Mouse (Mus musculus) forebrain, postnatal 0 days (tissue): ENCODE data around the gene Erich3. TPM values are rescaled to one million over a fixed set of nuclear protein-coding genes. Genes with fewer than 3 reads are reported as not detected.

Source experiments
- ATAC-seq: fragments of 200-750 bp; cut with Nextera tagmentation; 2 replicates; pipeline ENCODE4 v1.8.0; 2017; ENCODE audit warnings: mild to moderate bottlenecking, moderate library complexity
- DNase-seq: peaks from one replicate; pipeline ENCODE4 v3.0.0-alpha.2; 2015
- H3K27ac ChIP-seq: fragments of 300-500 bp; sonication (generic); 2 replicates; pipeline ENCODE4 v1.5.1; 2014; ENCODE audit warnings: low read depth, mild to moderate bottlenecking, antibody characterized with exemption, low read length, moderate library complexity, mixed read lengths
- H3K27me3 ChIP-seq: fragments of 300-500 bp; sonication (generic); 2 replicates; pipeline ENCODE4 v1.6.1; 2014; ENCODE audit warnings: mild to moderate bottlenecking, low read length, mixed read lengths; ENCODE audit not compliant: insufficient read depth
- H3K36me3 ChIP-seq: fragments of 300-500 bp; sonication (generic); 2 replicates; pipeline ENCODE4 v1.6.1; 2014; ENCODE audit warnings: mild to moderate bottlenecking, moderate library complexity; ENCODE audit not compliant: insufficient read depth
- H3K4me1 ChIP-seq: fragments of 300-500 bp; sonication (generic); 2 replicates; pipeline ENCODE4 v1.6.1; 2014; ENCODE audit warnings: antibody characterized with exemption; ENCODE audit not compliant: insufficient read depth
- H3K4me2 ChIP-seq: fragments of 300-500 bp; sonication (generic); 2 replicates; pipeline ENCODE4 v1.6.1; 2014; ENCODE audit warnings: low read depth, mild to moderate bottlenecking, moderate library complexity
- H3K4me3 ChIP-seq: fragments of 300-500 bp; sonication (generic); 2 replicates; pipeline ENCODE4 v1.5.1; 2014; ENCODE audit warnings: low read depth, low read length, mixed read lengths
- H3K9ac ChIP-seq: fragments of 300-500 bp; sonication (generic); 2 replicates; pipeline ENCODE4 v1.6.1; 2014; ENCODE audit warnings: mild to moderate bottlenecking
- H3K9me3 ChIP-seq: fragments of 300-500 bp; sonication (generic); 2 replicates; pipeline ENCODE4 v1.6.1; 2016; ENCODE audit warnings: low read length
- CTCF ChIP-seq: sonication (generic); IDR thresholded peaks from 2 replicates; pipeline ENCODE4 v1.5.1; 2016; ENCODE audit warnings: antibody characterized with exemption, control low read depth, low read depth
- WGBS: fragments of 180-500 bp; shearing (Covaris S2); extraction: QIAGEN DNeasy Blood & Tissue Kit; methylation state at CpG from one replicate; pipeline ENCODE4 v1.1.7; 2014; 5-methylcytosine and 5-hydroxymethylcytosine counted together
- polyA plus RNA-seq: library from polyadenylated mRNA; unstranded; fragments of >200 nt; fragmentation: Nextera tagmentation; extraction: Ambion mirVana; gene quantifications from 2 replicates; pipeline ENCODE4 v1.2.1, GENCODE M21; 2015
- total RNA-seq: library from RNA; depleted of rRNA; stranded (reverse); fragments of >200 nt; gene quantifications from 2 replicates; pipeline ENCODE4 v1.2.3, GENCODE M21; 2014

Gene Erich3
- total and polyA plus RNA-seq, 2 experiments from 2014 or later = 2.7 to 3.5 TPM

DNA sequence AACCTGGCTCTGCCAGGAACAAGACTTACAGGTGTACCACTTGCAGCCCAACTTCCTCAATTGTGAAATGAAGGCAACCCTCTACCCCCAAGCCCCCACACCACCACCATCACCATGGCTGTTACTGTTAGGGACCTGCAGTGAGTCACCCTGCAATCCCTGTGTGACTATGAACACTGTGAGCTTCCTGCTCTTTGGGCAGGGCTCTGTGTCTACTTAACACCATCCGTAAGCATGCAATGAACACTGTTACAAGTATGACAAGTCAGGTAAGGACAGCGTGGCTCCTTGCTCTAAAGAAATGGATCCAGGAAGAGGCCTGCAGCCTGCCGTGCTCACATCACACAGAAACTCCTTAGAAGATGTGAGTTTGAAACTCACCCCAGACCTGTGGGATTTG lies 33.0 kb downstream of the Erich3 start:
- no peak overlapping the region for H3K9ac ChIP-seq
- H3K4me3 ChIP-seq = no peak overlapping the region
- H3K27me3 ChIP-seq = no peaks in the 10 kb centered on the region
- no peaks in the 10 kb centered on the region for H3K9me3 ChIP-seq
- H3K27ac ChIP-seq = no peak overlapping the region
- ATAC-seq (no peak), DNase-seq (no peak)
- H3K4me1 ChIP-seq = no peaks in the 10 kb centered on the region
- 89% methylated on average over 3 of the region's 3 CpGs for WGBS
- no peaks in the 10 kb centered on the region for H3K36me3 ChIP-seq
- no peak overlapping the region for H3K4me2 ChIP-seq
- TF ChIP-seq CTCF = no peak

DNA sequence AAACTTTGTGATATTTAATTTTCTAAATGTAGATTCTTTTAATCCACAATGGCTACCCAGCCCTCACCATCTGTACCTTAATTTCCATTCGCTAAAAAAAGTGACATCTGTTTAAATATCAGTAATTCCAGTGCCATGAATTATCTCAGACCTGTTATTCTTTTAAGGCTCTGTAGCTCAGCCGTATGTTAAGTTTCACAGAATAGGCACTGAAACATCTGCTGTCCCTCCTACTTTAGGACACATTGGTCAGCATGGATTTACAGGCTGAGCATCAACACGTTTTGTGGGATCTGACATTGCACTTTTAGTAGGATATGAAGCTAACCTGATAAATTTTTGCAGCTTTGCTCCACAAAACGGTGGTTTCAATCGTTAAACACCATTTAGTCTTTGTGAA lies 35.2 kb downstream of the Erich3 start:
- TF ChIP-seq CTCF = no peak
- Histone ChIP-seq H3K27ac (no peak overlapping the region), H3K9me3 (no peaks in the 10 kb centered on the region), H3K4me2 (no peak overlapping the region), H3K4me1 (no peaks in the 10 kb centered on the region), H3K27me3 (no peaks in the 10 kb centered on the region), H3K4me3 (no peak overlapping the region), H3K36me3 (no peaks in the 10 kb centered on the region), H3K9ac (no peak overlapping the region)
- 39% methylated on average over 5 of the region's 5 CpGs for whole genome bisulfite sequencing
- ATAC-seq = no peak
- DNase-seq = no peak

DNA sequence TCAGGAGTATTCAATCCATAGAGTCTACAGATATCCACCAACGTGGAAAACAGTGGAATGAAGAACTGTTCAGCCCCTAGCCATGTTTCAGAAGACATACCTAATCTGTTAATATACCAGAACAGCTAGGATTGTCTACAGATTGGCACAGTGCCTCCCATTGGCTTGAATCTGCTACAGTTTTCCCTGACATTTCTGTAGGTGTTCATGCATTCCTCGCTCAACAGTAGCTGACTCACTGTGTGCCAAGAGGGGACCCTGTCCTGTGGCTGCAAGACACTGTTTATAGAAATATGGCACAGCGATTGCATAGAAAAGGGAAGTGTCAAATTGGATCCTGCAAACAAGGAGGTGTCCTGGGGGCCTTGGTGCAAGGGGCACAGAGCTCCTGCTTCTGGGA lies 36.6 kb downstream of the Erich3 start:
- H3K9ac ChIP-seq = no peak overlapping the region

DNA sequence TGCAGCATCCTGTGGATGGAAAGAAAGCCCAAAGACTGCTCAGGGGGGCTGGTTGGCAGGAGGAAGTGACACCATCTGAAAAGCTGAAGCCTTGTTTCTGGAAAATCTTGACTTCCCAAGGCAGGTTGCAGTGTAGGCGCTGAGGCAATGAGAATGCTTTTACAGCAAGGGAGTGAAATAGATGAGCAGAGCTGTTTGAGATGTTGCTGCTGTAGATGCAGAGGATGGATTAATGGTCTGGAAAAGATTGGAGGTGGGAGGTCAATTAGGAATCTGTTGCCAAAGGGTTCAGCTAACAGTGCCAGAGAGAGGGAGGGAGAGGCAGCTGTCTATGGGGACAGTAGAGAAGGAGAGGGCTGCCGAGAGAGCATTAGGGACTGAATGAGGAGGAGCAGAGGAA lies 37.1 kb downstream of the Erich3 start:
- Histone ChIP-seq H3K27me3 (no peaks in the 10 kb centered on the region), H3K9me3 (no peaks in the 10 kb centered on the region), H3K4me1 (no peaks in the 10 kb centered on the region), H3K4me3 (no peak overlapping the region), H3K4me2 (no peak overlapping the region), H3K9ac (no peak overlapping the region), H3K36me3 (no peaks in the 10 kb centered on the region), H3K27ac (no peak overlapping the region)
- 53% methylated on average over 2 of the region's 2 CpGs for WGBS
- DNase-seq = no peak
- TF ChIP-seq CTCF = no peak
- no peak for ATAC-seq

More for the DNA sequence above, 36.6 kb downstream of the Erich3 start:
- no peak for TF ChIP-seq CTCF
- no peaks in the 10 kb centered on the region for H3K36me3 ChIP-seq
- H3K4me2 ChIP-seq = no peak overlapping the region
- no peak for ATAC-seq
- no peaks in the 10 kb centered on the region for H3K4me1 ChIP-seq
- H3K27ac ChIP-seq = no peak overlapping the region
- no peak for DNase-seq
- H3K9me3 ChIP-seq = no peaks in the 10 kb centered on the region
- H3K27me3 ChIP-seq = no peaks in the 10 kb centered on the region
- WGBS = 70% methylated on average over 3 of the region's 3 CpGs
- H3K4me3 ChIP-seq = no peak overlapping the region

DNA sequence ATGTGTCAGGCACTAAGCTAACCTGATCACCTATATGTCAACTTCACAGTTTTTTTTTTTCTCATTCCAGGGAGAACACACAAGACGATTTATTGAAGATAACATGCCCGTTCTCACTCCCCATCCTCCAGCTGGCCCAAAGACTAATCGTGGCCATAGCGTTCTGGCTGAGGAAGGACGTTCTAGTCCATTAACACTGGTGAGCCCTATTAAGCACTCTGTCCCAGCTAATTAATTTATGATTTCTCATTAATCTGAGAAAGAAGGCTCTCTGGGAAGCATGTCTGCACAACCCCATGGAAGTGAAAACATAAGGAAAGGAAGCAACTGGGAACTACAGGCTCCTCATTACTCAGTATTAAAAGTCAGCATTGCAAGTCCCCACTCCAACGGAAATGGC lies 41.1 kb downstream of the Erich3 start:
- Histone ChIP-seq H3K4me2 (no peak overlapping the region), H3K9me3 (no peaks in the 10 kb centered on the region), H3K4me1 (no peaks in the 10 kb centered on the region), H3K27ac (no peak overlapping the region), H3K4me3 (no peak overlapping the region), H3K9ac (no peak overlapping the region), H3K27me3 (no peaks in the 10 kb centered on the region), H3K36me3 (no peaks in the 10 kb centered on the region)
- ATAC-seq (no peak), DNase-seq (no peak)
- 76% methylated on average over 6 of the region's 6 CpGs for WGBS
- no peak for TF ChIP-seq CTCF

DNA sequence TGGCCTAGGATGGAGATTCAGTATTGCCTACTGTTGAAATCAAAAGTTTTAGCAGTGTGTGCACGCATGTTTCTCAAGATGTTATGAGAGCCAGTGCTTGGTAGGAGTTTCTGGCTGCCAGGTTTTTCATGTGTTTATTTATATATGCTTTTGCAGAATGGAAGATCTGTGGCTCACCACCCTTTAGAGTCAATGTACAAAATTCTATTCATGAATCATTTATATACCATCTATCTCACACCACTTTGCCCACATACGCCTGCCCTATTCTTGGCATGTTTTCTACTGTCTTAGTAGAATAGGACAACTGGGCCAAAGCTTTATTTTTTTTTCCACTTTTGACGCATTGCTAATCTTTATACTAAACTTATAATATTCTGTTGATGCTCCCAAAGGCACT lies 44.5 kb downstream of the Erich3 start:
- Histone ChIP-seq H3K36me3 (no peaks in the 10 kb centered on the region), H3K27ac (no peak overlapping the region), H3K9ac (no peak overlapping the region), H3K9me3 (no peaks in the 10 kb centered on the region), H3K27me3 (no peaks in the 10 kb centered on the region), H3K4me1 (no peaks in the 10 kb centered on the region), H3K4me2 (no peak overlapping the region), H3K4me3 (no peak overlapping the region)
- no peak for DNase-seq
- no peak for ATAC-seq
- WGBS = 81% methylated on average over 3 of the region's 3 CpGs
- TF ChIP-seq CTCF = no peak

DNA sequence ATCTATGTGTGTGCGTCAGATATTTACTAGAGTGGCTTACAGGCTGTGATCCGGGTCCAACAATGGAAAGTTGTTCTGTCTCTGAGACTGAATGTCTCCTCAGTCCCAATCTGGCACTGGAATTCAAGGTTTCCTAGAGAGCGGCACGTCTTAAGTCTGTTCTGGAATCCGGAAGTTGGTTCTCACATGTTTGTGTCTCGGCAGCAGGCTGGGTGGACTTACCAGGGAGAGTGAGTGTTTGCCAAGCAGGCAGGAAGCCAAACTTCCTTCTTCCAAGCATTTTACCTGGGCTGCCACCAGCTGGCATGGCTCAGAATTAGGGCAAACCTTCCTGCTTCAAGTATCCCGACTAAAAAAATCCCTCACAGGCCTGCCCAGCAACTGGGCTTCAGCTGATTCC lies 59.5 kb downstream of the Erich3 start:
- H3K27me3 ChIP-seq = no peaks in the 10 kb centered on the region
- no peaks in the 10 kb centered on the region for H3K9me3 ChIP-seq
- no peak for TF ChIP-seq CTCF
- H3K27ac ChIP-seq = no peak overlapping the region
- H3K4me2 ChIP-seq = no peak overlapping the region
- no peaks in the 10 kb centered on the region for H3K36me3 ChIP-seq
- DNase-seq (no peak), ATAC-seq (no peak; the same call in 1 of the 2 replicates)
- H3K9ac ChIP-seq = no peak overlapping the region
- 58% methylated on average over 7 of the region's 7 CpGs for WGBS
- H3K4me1 ChIP-seq = no peaks in the 10 kb centered on the region
- H3K4me3 ChIP-seq = no peak overlapping the region

DNA sequence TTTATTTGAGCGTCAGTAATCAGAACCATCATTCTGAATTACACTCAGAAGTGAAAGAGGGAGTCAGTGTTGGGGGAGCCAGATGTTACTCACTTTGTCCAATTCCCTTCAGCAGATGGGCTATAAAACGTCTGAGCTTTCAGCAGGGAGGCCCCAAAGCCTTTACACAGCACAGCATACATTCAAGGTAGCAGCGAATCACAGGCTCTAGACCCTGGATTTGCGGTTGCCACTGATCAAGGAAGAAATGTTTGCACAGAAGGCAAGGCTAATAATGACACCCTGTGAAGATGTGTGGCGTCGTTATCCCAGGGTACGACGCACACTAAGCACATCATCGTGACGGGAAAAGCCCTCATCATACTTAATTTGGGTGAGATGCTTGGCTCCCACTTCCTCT lies 67.8 kb downstream of the Erich3 start:
- Histone ChIP-seq H3K27me3 (no peaks in the 10 kb centered on the region), H3K4me1 (no peaks in the 10 kb centered on the region), H3K27ac (no peak overlapping the region), H3K9me3 (no peaks in the 10 kb centered on the region), H3K4me3 (no peak overlapping the region), H3K36me3 (no peaks in the 10 kb centered on the region), H3K4me2 (no peak overlapping the region), H3K9ac (no peak overlapping the region)
- ATAC-seq (no peak), DNase-seq (no peak)
- WGBS = 57% methylated on average over 10 of the region's 10 CpGs
- no peak for TF ChIP-seq CTCF
